Mouse (Mus musculus): Measurements from ENCODE around the gene Car12. TPM values are rescaled to one million over a fixed set of nuclear protein-coding genes. Genes with fewer than 3 reads are reported as not detected.

The Car12 gene
- total RNA-seq (2014; rRNA removed) (2.8 and 6.6 TPM in 2 replicates), polyA plus RNA-seq (2015; fragmentation: Nextera tagmentation; extraction: Ambion mirVana) (0.32 and 0.79 TPM in 2 replicates)

DNA sequence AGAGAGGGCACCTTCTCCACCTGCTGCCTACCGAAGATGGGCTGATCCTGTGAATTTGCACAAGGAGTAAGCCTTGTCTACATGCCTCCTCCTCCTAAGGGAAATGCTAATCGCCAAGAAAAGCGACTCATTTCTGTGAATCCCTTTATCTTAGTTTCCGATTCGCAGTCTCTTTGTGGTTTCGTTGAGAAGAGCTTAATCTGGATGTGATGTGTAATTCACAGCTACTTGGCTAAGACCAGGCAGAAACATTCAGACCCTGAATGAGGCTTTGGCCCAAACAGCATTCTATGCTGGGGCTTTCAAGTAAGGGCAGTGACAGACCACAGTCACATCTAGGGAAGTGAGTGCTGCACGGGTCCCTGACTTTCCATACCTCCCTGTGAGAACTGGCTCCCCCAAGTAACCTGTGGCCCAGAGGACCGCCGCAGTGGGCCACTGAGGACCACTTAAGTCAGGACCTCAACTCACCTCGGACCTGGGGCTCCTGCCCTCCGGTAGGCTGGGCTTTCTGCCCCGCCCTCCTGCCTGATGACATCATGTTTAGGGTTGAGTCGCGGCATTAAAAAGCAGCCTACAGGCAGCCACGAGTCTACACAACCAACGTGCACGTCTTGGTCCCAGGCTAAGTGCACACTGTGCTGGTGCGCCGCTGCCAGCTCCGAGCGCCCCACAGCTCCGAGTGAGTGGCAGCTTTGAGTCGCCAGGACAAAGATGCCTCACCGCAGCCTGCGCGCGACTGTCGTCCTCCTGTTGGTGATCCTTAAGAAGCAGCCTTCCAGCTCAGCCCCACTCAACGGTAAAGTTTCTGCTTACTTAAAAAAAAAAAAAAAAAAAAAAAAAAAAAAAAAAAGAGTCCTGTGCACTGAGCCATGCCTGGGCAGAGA, at the start of gene Car12:
Gene Car12, plus strand, starts transcription at position 552 of the 887 bp plus-strand sequence.
- peaks cover 9% of the 10 kb centered on the region for H3K4me1 ChIP-seq (ENCODE audit: insufficient read depth, low read length)
- ATAC-seq (ENCODE audit: low FRiP score), result no peak
- H3K36me3 ChIP-seq (ENCODE audit: insufficient read depth, low read length), result no peaks in the 10 kb centered on the region
- no peak within 1 kb of the TSS for H3K27ac ChIP-seq (ENCODE audit: low read depth, low read length)
- WGBS, result 9% methylated on average over 29 of the region's 29 CpGs
- H3K27me3 ChIP-seq (ENCODE audit: insufficient read depth, low read length), result no peaks in the 10 kb centered on the region
- no peak for TF ChIP-seq CTCF (IDR thresholded peaks at IDR 0.05)
- peak; percentile 34 for DNase-seq (ENCODE audit: low spot score)
- H3K9me3 ChIP-seq (ENCODE audit: low read length), result no peaks in the 10 kb centered on the region
- 0 out of 2 replicates have a peak within 1 kb of the TSS, but pooled peaks have one; percentile 24 for H3K9ac ChIP-seq (replicated peaks; ENCODE audit: low read length, poor library complexity, severe bottlenecking)
- H3K4me2 ChIP-seq (ENCODE audit: low read depth, low read length, poor library complexity, severe bottlenecking), result peak within 1 kb of the TSS; percentile 72
- H3K4me3 ChIP-seq (ENCODE audit: low read depth, low read length), result peak within 1 kb of the TSS; percentile 32

DNA sequence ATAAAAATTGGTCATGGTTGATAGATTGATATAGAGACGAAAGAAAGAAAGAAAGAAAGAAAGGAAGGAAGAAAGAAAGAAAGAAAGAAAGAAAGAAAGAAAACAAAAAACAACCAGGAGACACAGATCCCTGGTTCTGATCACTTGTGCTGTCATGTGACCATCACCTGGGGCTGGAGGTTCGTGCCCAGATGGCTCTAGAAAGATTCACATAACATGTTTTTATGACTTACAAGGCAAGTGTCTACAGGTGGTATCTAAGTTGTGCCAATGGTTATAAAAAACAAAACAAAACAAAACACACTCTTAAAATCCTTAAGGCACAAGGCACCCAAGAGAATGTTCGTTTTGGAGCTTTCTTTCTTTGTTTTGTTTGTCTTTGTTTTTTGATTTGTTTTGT, 49.7 kb upstream of the Car12 start:
- Histone ChIP-seq H3K4me1 (ENCODE audit: insufficient read depth, low read length) (no peaks in the 10 kb centered on the region), H3K9ac (replicated peaks; ENCODE audit: low read length, poor library complexity, severe bottlenecking) (no peak overlapping the region), H3K9me3 (ENCODE audit: low read length) (no peaks in the 10 kb centered on the region), H3K27ac (ENCODE audit: low read depth, low read length) (no peak overlapping the region), H3K27me3 (ENCODE audit: insufficient read depth, low read length) (no peaks in the 10 kb centered on the region), H3K4me3 (ENCODE audit: low read depth, low read length) (no peak overlapping the region), H3K36me3 (ENCODE audit: insufficient read depth, low read length) (no peaks in the 10 kb centered on the region), H3K4me2 (ENCODE audit: low read depth, low read length, poor library complexity, severe bottlenecking) (no peak overlapping the region)
- TF ChIP-seq CTCF (IDR thresholded peaks at IDR 0.05), result no peak
- ATAC-seq (ENCODE audit: low FRiP score), result no peak
- WGBS, result 85% methylated on average over 3 of the region's 3 CpGs
- no peak for DNase-seq (ENCODE audit: low spot score)

DNA sequence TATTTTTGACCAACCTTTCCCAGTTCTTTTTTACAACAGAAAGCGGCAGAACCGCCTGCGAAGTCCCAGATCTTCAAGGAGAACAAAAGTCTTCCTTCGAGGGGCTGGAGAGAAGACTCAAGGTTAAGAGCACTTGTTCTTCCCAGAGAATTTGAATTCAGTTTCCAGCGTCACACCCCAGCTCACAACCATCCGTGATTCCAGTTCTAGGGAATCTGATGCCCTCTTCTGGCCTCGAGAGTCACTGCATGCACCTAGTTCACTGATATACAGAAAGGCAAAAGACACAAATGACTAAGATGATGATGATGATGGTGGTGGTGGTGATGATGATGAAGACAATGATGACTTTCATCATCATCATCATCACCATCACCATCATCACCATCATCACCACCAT, 48.9 kb upstream of the Car12 start:
- ATAC-seq (ENCODE audit: low FRiP score), result no peak
- no peak overlapping the region for H3K4me2 ChIP-seq (ENCODE audit: low read depth, low read length, poor library complexity, severe bottlenecking)
- peak; percentile 15; the same call in 1 of the 2 replicates for TF ChIP-seq CTCF (IDR thresholded peaks at IDR 0.05)

DNA sequence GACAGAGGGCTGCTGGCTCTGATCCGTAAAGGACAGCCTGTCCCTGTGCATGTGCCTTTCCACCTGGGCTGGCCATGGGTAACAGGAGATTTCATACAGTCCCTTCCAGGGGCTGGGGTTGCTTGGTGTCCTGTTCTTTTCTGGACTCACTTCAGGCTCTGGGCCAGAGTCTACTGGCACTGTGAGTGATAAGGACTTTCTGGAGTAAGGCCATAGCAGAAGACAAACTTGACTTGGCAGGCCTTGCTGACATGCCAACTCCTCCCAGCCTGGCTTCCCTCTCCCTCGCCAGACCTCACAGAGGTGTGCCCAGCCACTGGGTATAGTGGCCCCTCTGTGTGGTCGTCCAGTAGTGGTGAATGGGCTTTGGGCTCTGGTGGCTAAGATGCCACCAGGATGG, 47.3 kb upstream of the Car12 start:
- H3K27me3 ChIP-seq (ENCODE audit: insufficient read depth, low read length), result no peaks in the 10 kb centered on the region
- H3K4me3 ChIP-seq (ENCODE audit: low read depth, low read length), result no peak overlapping the region
- H3K4me1 ChIP-seq (ENCODE audit: insufficient read depth, low read length), result no peaks in the 10 kb centered on the region
- DNase-seq (ENCODE audit: low spot score), result peak; percentile 31
- no peak overlapping the region for H3K9ac ChIP-seq (replicated peaks; ENCODE audit: low read length, poor library complexity, severe bottlenecking)
- no peak overlapping the region for H3K27ac ChIP-seq (ENCODE audit: low read depth, low read length)
- 81% methylated on average over 3 of the region's 3 CpGs for WGBS
- no peak for TF ChIP-seq CTCF (IDR thresholded peaks at IDR 0.05)
- H3K9me3 ChIP-seq (ENCODE audit: low read length), result no peaks in the 10 kb centered on the region
- no peak for ATAC-seq (ENCODE audit: low FRiP score)
- no peak overlapping the region for H3K4me2 ChIP-seq (ENCODE audit: low read depth, low read length, poor library complexity, severe bottlenecking)
- H3K36me3 ChIP-seq (ENCODE audit: insufficient read depth, low read length), result no peaks in the 10 kb centered on the region

More for the DNA sequence above, 48.9 kb upstream of the Car12 start:
- no peak for DNase-seq (ENCODE audit: low spot score)
- WGBS, result 88% methylated on average over 7 of the region's 7 CpGs
- Histone ChIP-seq H3K9ac (replicated peaks; ENCODE audit: low read length, poor library complexity, severe bottlenecking) (no peak overlapping the region), H3K27me3 (ENCODE audit: insufficient read depth, low read length) (no peaks in the 10 kb centered on the region), H3K9me3 (ENCODE audit: low read length) (no peaks in the 10 kb centered on the region), H3K4me3 (ENCODE audit: low read depth, low read length) (no peak overlapping the region), H3K4me1 (ENCODE audit: insufficient read depth, low read length) (no peaks in the 10 kb centered on the region), H3K36me3 (ENCODE audit: insufficient read depth, low read length) (no peaks in the 10 kb centered on the region), H3K27ac (ENCODE audit: low read depth, low read length) (no peak overlapping the region)

DNA sequence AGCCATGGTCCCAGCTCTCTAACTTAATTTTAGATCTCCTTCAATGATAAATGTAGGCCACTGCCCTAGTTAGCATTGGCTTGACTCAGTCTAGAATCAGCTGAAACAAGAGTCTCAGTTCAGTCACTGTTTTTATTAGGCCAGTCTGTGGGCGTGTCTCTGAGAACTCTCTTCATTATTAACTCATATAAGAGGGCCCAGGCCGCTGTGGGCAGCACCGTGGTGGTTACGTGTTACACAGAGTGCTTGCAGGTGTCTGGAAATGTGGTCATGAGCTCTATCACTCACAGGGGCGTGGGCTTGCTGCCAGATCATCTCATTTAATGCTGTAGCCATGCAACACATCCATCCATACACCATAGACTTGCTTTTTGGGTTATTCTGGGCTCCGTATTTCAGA, 46.4 kb upstream of the Car12 start:
- no peak overlapping the region for H3K4me3 ChIP-seq (ENCODE audit: low read depth, low read length)
- H3K27ac ChIP-seq (ENCODE audit: low read depth, low read length), result no peak overlapping the region
- WGBS, result 85% methylated on average over 6 of the region's 6 CpGs
- H3K9ac ChIP-seq (replicated peaks; ENCODE audit: low read length, poor library complexity, severe bottlenecking), result no peak overlapping the region
- H3K9me3 ChIP-seq (ENCODE audit: low read length), result no peaks in the 10 kb centered on the region
- no peak for ATAC-seq (ENCODE audit: low FRiP score)
- no peak overlapping the region for H3K4me2 ChIP-seq (ENCODE audit: low read depth, low read length, poor library complexity, severe bottlenecking)
- peak; percentile 14 for DNase-seq (ENCODE audit: low spot score)
- H3K27me3 ChIP-seq (ENCODE audit: insufficient read depth, low read length), result no peaks in the 10 kb centered on the region
- H3K4me1 ChIP-seq (ENCODE audit: insufficient read depth, low read length), result no peaks in the 10 kb centered on the region
- no peak for TF ChIP-seq CTCF (IDR thresholded peaks at IDR 0.05)
- no peaks in the 10 kb centered on the region for H3K36me3 ChIP-seq (ENCODE audit: insufficient read depth, low read length)

DNA sequence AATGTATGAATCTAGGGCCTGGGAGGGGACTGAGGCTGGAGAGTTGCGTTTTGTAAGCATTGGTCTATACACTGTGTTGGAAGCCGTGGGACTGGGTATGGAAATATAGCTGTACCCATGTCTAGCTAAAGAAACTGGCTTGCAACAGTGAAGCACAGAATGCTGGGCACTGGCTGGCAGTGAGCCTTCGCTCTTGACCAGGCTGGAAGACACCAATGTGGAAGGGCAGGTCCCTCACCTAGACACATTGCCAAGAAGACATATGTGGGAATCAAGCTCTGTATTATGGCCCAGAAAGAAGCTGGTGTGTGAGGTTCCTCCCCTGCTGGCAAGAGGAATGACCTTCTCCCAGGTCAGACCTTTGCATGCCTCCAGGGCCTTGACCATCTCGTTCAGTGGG, 45.6 kb upstream of the Car12 start:
- no peak overlapping the region for H3K4me3 ChIP-seq (ENCODE audit: low read depth, low read length)
- H3K36me3 ChIP-seq (ENCODE audit: insufficient read depth, low read length), result no peaks in the 10 kb centered on the region
- TF ChIP-seq CTCF (IDR thresholded peaks at IDR 0.05), result no peak
- no peaks in the 10 kb centered on the region for H3K4me1 ChIP-seq (ENCODE audit: insufficient read depth, low read length)
- 98% methylated on average over 4 of the region's 4 CpGs for WGBS
- H3K9ac ChIP-seq (replicated peaks; ENCODE audit: low read length, poor library complexity, severe bottlenecking), result no peak overlapping the region
- H3K27ac ChIP-seq (ENCODE audit: low read depth, low read length), result no peak overlapping the region
- H3K9me3 ChIP-seq (ENCODE audit: low read length), result no peaks in the 10 kb centered on the region
- H3K4me2 ChIP-seq (ENCODE audit: low read depth, low read length, poor library complexity, severe bottlenecking), result no peak overlapping the region
- ATAC-seq (ENCODE audit: low FRiP score) (no peak), DNase-seq (ENCODE audit: low spot score) (no peak)
- no peaks in the 10 kb centered on the region for H3K27me3 ChIP-seq (ENCODE audit: insufficient read depth, low read length)

All from midbrain, postnatal 0 days (tissue).